Mouse (Mus musculus): ENCODE measurements around the gene Ube3b.

GRCm38 (mm10) chr5:114408846-114409245 is 28.4 kb downstream of the Ube3b start:
- TF ChIP-seq CTCF (IDR thresholded peaks at IDR 0.05; ENCODE audit: low read depth): no peak
- TF ChIP-seq EP300 (IDR thresholded peaks at IDR 0.05; ENCODE audit: low read depth): no peak

Data from heart, postnatal 0 days (tissue).